Mouse (Mus musculus) c-Kit-positive CD71-negative TER-119-negative erythroid progenitor cells, embryonic 14.5 days (primary cell): ENCODE data around the gene Wwox.

Experiments
- DNase-seq: peaks from one replicate; pipeline ENCODE4 v3.0.0-alpha.2; 2013; ENCODE audit warnings: low read depth

The Wwox gene

GRCm38 (mm10) chr8:114600196-114600595, 160.7 kb downstream of the Wwox start:
- DNase-seq: no peak

- no peak for DNase-seq
These were observed 163.6 kb downstream of the Wwox start for GRCm38 (mm10) chr8:114603046-114603445.

GRCm38 (mm10) chr8:114603561-114603960, 164.1 kb downstream of the Wwox start:
- DNase-seq: no peak

- DNase-seq: no peak
These were observed 164.9 kb downstream of the Wwox start for GRCm38 (mm10) chr8:114604315-114604714.

GRCm38 (mm10) chr8:114605651-114606050, 166.2 kb downstream of the Wwox start:
- no peak for DNase-seq

- no peak for DNase-seq
These were observed 169.9 kb downstream of the Wwox start for GRCm38 (mm10) chr8:114609330-114609729.

GRCm38 (mm10) chr8:114611075-114611474, 171.6 kb downstream of the Wwox start:
- DNase-seq: no peak

GRCm38 (mm10) chr8:114612091-114612490, 172.6 kb downstream of the Wwox start:
- no peak for DNase-seq

- DNase-seq: no peak
These were observed 176.0 kb downstream of the Wwox start for GRCm38 (mm10) chr8:114615413-114615812.

GRCm38 (mm10) chr8:114615908-114616307, 176.5 kb downstream of the Wwox start:
- no peak for DNase-seq

- no peak for DNase-seq
These were observed 179.6 kb downstream of the Wwox start for GRCm38 (mm10) chr8:114618908-114619508.

- DNase-seq: no peak
These were observed 185.9 kb downstream of the Wwox start for GRCm38 (mm10) chr8:114625402-114625801.

GRCm38 (mm10) chr8:114626897-114627296, 187.4 kb downstream of the Wwox start:
- no peak for DNase-seq

- DNase-seq: no peak
These were observed 190.3 kb downstream of the Wwox start for GRCm38 (mm10) chr8:114629719-114630118.

- no peak for DNase-seq
These were observed 191.6 kb downstream of the Wwox start for GRCm38 (mm10) chr8:114631087-114631486.

- DNase-seq: no peak
These were observed 194.7 kb downstream of the Wwox start for GRCm38 (mm10) chr8:114634151-114634550.

GRCm38 (mm10) chr8:114634669-114635410, 195.4 kb downstream of the Wwox start:
- DNase-seq: no peak

- no peak for DNase-seq
These were observed 196.9 kb downstream of the Wwox start for GRCm38 (mm10) chr8:114636376-114636775.

- DNase-seq: no peak
These were observed 202.4 kb downstream of the Wwox start for GRCm38 (mm10) chr8:114641809-114642208.

GRCm38 (mm10) chr8:114650789-114651188, 211.3 kb downstream of the Wwox start:
- no peak for DNase-seq

GRCm38 (mm10) chr8:114657789-114658188, 218.3 kb downstream of the Wwox start:
- DNase-seq: no peak

GRCm38 (mm10) chr8:114658475-114658874, 219.0 kb downstream of the Wwox start:
- DNase-seq: no peak

- no peak for DNase-seq
These were observed 223.6 kb downstream of the Wwox start for GRCm38 (mm10) chr8:114663053-114663452.

- no peak for DNase-seq
These were observed 226.1 kb downstream of the Wwox start for GRCm38 (mm10) chr8:114665521-114665920.
